Mouse (Mus musculus) liver, postnatal 0 days (tissue): ENCODE measurements around the gene Prom2.

Source experiments
- CTCF ChIP-seq: sonication (generic); IDR thresholded peaks from 2 replicates; pipeline ENCODE4 v1.5.1; 2016; ENCODE audit warnings: antibody characterized with exemption, low read depth
- EP300 ChIP-seq: IDR thresholded peaks from 2 replicates; pipeline ENCODE4 v1.6.1; 2016; ENCODE audit warnings: antibody characterized with exemption, low read depth, mild to moderate bottlenecking

GRCm38 (mm10) chr2:127520123-127520522 is 21.1 kb downstream of the Prom2 start:
- TF ChIP-seq CTCF (no peak), EP300 (no peak)
